Mouse (Mus musculus) cortical plate, adult 2 months (tissue): ENCODE data around the gene Icam2.

Source experiments
- CTCF ChIP-seq: fragments of 200-500 bp; IDR thresholded peaks from 2 replicates; pipeline ENCODE4 v1.5.1; 2011; ENCODE audit warnings: mild to moderate bottlenecking, control low read depth, low read length; ENCODE audit not compliant: insufficient read depth; ENCODE audit errors: extremely low read depth
- POLR2A ChIP-seq: fragments of 200-500 bp; IDR thresholded peaks from 2 replicates; pipeline ENCODE4 v1.6.1; 2011; ENCODE audit warnings: mild to moderate bottlenecking, low read length, control low read depth; ENCODE audit not compliant: insufficient read depth; ENCODE audit errors: extremely low read depth

GRCm38 (mm10) chr11:106329128-106329527 is 58.7 kb downstream of the Icam2 start:
- TF ChIP-seq CTCF (no peak), POLR2A (no peak)
